Mouse (Mus musculus) MEL (cell line): ENCODE measurements around the gene Gtdc1. TPM values are rescaled to one million over a fixed set of nuclear protein-coding genes. Genes with fewer than 3 reads are reported as not detected.

ENCODE experiments used
- polyA plus RNA-seq, 2 experiments: library from polyadenylated mRNA; stranded (reverse) in 1 of 2; unstranded in 1 of 2; fragments of >175 nt in 1 of 2; fragments of >200 nt in 1 of 2; gene quantifications; 2 replicates each; pipeline versions ENCODE4 v1.2.1 to v1.2.4; 2012; ENCODE audit warnings: low replicate concordance in 2 of 2, low read depth in 1 of 2; ENCODE audit not compliant: insufficient read length in 2 of 2, insufficient read depth in 1 of 2, missing spikeins in 1 of 2
- total RNA-seq: library from RNA; depleted of rRNA; stranded (reverse); fragments of 300-350 nt; gene quantifications from 2 replicates; pipeline ENCODE4 v1.2.3, GENCODE M21; 2012; rRNA removed

The Gtdc1 gene
- total and polyA plus RNA-seq, 3 experiments: 7.2 to 14.3 TPM; not detected in 1

Other genes starting within 250 kb of the Gtdc1 start
- 12.9 and 14.8 TPM in 2 replicates for gene Zeb2, start 189.7 kb upstream of the Gtdc1 start, total RNA-seq
- 10 to 100 TPM in 1 of 2 experiments, not detected in 1; 12.8 TPM for gene Zeb2, start 189.7 kb upstream of the Gtdc1 start, polyA plus RNA-seq